Mouse (Mus musculus): Measurements from ENCODE around the gene Ccr6. TPM values are rescaled to one million over a fixed set of nuclear protein-coding genes. Genes with fewer than 3 reads are reported as not detected.

Ccr6 gene
- polyA plus RNA-seq, 1 experiment = 3.6 TPM

GRCm38 (mm10) chr17:8223225-8223624 is 12.6 kb upstream of the Ccr6 start:
- H3K27ac ChIP-seq (ENCODE audit: insufficient read depth, low read depth, low read length) = no peak overlapping the region
- no peaks in the 10 kb centered on the region for H3K27me3 ChIP-seq (ENCODE audit: control insufficient read depth, insufficient read depth, low read length)
- H3K4me1 ChIP-seq (ENCODE audit: control insufficient read depth, insufficient read depth, insufficient read length, low read length) = no peaks in the 10 kb centered on the region
- WGBS = 84% methylated on average over 10 of the region's 10 CpGs
- no peak overlapping the region for H3K4me3 ChIP-seq (ENCODE audit: low read depth, low read length)
- TF ChIP-seq CTCF (IDR thresholded peaks at IDR 0.05; ENCODE audit: extremely low read depth, insufficient read length, insufficient replicate concordance, low read depth, low read length) = no peak
- no peak for TF ChIP-seq POLR2A (IDR thresholded peaks at IDR 0.05; ENCODE audit: low read depth, low read length)
- no peaks in the 10 kb centered on the region for H3K36me3 ChIP-seq (ENCODE audit: control insufficient read depth, insufficient read depth, low read length)

- Histone ChIP-seq H3K27me3 (ENCODE audit: control insufficient read depth, insufficient read depth, low read length) (no peaks in the 10 kb centered on the region), H3K4me3 (ENCODE audit: low read depth, low read length) (no peak overlapping the region), H3K27ac (ENCODE audit: insufficient read depth, low read depth, low read length) (no peak overlapping the region), H3K4me1 (ENCODE audit: control insufficient read depth, insufficient read depth, insufficient read length, low read length) (no peaks in the 10 kb centered on the region), H3K36me3 (ENCODE audit: control insufficient read depth, insufficient read depth, low read length) (no peaks in the 10 kb centered on the region)
- no peak for TF ChIP-seq POLR2A (IDR thresholded peaks at IDR 0.05; ENCODE audit: low read depth, low read length)
- WGBS = 65% methylated on average over 1 of the region's 1 CpGs
Measured at GRCm38 (mm10) chr17:8224072-8224471, 11.8 kb upstream of the Ccr6 start.

DNA sequence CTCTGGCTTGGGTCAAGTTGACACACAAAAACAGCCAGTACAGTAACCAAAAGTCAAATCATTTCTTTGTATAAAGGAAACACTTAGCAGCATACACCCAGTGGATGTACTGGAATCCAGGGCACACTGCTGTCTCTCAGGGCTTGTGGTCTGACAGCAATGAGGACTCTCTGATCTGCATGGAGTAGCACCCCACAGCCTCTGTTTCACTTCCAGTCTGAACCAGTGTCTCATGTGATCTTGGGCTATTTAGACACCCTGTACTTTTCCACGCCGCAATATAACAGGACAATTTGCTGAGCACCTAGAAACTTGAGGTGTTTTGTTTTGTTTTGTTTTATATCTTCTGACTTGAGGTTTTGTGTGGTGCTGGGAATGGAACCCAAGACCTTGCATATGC is 10.7 kb upstream of the Ccr6 start:
- H3K36me3 ChIP-seq (ENCODE audit: control insufficient read depth, insufficient read depth, low read length) = no peaks in the 10 kb centered on the region
- 85% methylated on average over 2 of the region's 2 CpGs for WGBS
- no peak for TF ChIP-seq POLR2A (IDR thresholded peaks at IDR 0.05; ENCODE audit: low read depth, low read length)
- TF ChIP-seq CTCF (IDR thresholded peaks at IDR 0.05; ENCODE audit: extremely low read depth, insufficient read length, insufficient replicate concordance, low read depth, low read length) = no peak

GRCm38 (mm10) chr17:8225746-8226145 is 10.1 kb upstream of the Ccr6 start:
- TF ChIP-seq CTCF (IDR thresholded peaks at IDR 0.05; ENCODE audit: extremely low read depth, insufficient read length, insufficient replicate concordance, low read depth, low read length) = no peak
- no peak for TF ChIP-seq POLR2A (IDR thresholded peaks at IDR 0.05; ENCODE audit: low read depth, low read length)
- no peak overlapping the region for H3K4me3 ChIP-seq (ENCODE audit: low read depth, low read length)
- no peaks in the 10 kb centered on the region for H3K4me1 ChIP-seq (ENCODE audit: control insufficient read depth, insufficient read depth, insufficient read length, low read length)
- 73% methylated on average over 4 of the region's 4 CpGs for WGBS
- no peaks in the 10 kb centered on the region for H3K36me3 ChIP-seq (ENCODE audit: control insufficient read depth, insufficient read depth, low read length)
- H3K27me3 ChIP-seq (ENCODE audit: control insufficient read depth, insufficient read depth, low read length) = no peaks in the 10 kb centered on the region
- 0 out of 2 replicates have a peak overlapping the region, but pooled peaks have one; percentile 53 for H3K27ac ChIP-seq (ENCODE audit: insufficient read depth, low read depth, low read length)

More for the DNA sequence above, 10.7 kb upstream of the Ccr6 start:
- no peaks in the 10 kb centered on the region for H3K27me3 ChIP-seq (ENCODE audit: control insufficient read depth, insufficient read depth, low read length)
- H3K4me3 ChIP-seq (ENCODE audit: low read depth, low read length) = no peak overlapping the region
- peak overlapping the region; percentile 53 for H3K27ac ChIP-seq (ENCODE audit: insufficient read depth, low read depth, low read length)
- no peaks in the 10 kb centered on the region for H3K4me1 ChIP-seq (ENCODE audit: control insufficient read depth, insufficient read depth, insufficient read length, low read length)

DNA sequence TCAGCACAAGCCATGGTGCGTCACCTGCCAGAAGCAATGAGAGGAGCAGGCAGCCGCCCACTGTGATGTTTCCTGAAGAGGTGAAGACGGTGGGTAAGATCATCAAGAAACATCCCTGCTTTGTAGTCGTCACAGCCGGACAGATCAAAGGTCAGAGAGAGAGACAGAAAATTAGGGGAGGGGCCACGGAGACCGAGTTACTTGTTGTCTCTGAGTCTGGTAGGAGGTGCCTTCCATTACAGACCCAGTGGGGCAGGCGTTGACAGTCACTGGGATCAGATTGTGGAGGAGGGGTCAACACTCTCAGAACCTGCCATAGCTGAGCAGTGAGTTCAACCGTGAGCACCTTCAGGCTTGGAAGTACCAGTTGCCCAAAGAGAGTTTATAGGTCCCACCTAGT is 7.2 kb upstream of the Ccr6 start:
- Histone ChIP-seq H3K36me3 (ENCODE audit: control insufficient read depth, insufficient read depth, low read length) (no peaks in the 10 kb centered on the region), H3K27me3 (ENCODE audit: control insufficient read depth, insufficient read depth, low read length) (no peaks in the 10 kb centered on the region), H3K4me1 (ENCODE audit: control insufficient read depth, insufficient read depth, insufficient read length, low read length) (no peaks in the 10 kb centered on the region), H3K27ac (ENCODE audit: insufficient read depth, low read depth, low read length) (no peak overlapping the region), H3K4me3 (ENCODE audit: low read depth, low read length) (no peak overlapping the region)
- WGBS = 27% methylated on average over 9 of the region's 9 CpGs
- TF ChIP-seq POLR2A (IDR thresholded peaks at IDR 0.05; ENCODE audit: low read depth, low read length) (no peak), CTCF (IDR thresholded peaks at IDR 0.05; ENCODE audit: extremely low read depth, insufficient read length, insufficient replicate concordance, low read depth, low read length) (no peak)

- H3K27ac ChIP-seq (ENCODE audit: insufficient read depth, low read depth, low read length) = no peak overlapping the region
- no peaks in the 10 kb centered on the region for H3K27me3 ChIP-seq (ENCODE audit: control insufficient read depth, insufficient read depth, low read length)
- H3K4me3 ChIP-seq (ENCODE audit: low read depth, low read length) = no peak overlapping the region
- no peak for TF ChIP-seq CTCF (IDR thresholded peaks at IDR 0.05; ENCODE audit: extremely low read depth, insufficient read length, insufficient replicate concordance, low read depth, low read length)
- no peak for TF ChIP-seq POLR2A (IDR thresholded peaks at IDR 0.05; ENCODE audit: low read depth, low read length)
- H3K36me3 ChIP-seq (ENCODE audit: control insufficient read depth, insufficient read depth, low read length) = no peaks in the 10 kb centered on the region
- H3K4me1 ChIP-seq (ENCODE audit: control insufficient read depth, insufficient read depth, insufficient read length, low read length) = no peaks in the 10 kb centered on the region
- WGBS = 78% methylated on average over 3 of the region's 3 CpGs
Measured at GRCm38 (mm10) chr17:8229607-8230006, 6.2 kb upstream of the Ccr6 start.

DNA sequence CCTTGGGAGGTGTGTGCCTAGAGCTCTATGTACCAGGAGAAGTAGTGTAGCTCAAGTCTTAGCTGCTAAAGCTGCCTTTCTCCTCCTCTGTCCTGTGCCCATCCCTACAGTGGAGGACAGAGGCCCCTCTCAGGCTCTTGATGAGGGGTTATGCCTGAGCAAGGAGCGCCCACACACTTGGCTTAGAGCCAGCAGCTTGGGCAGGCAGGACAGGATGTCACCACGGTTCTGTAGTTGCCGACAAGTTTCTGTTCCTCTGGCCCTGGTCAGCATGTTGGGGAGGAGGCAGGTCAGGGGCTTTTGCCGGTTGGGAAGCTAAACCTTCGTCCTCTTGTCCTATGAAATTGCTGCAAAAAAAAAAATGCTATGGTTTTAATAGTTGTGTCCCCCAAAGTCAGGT is 3.8 kb upstream of the Ccr6 start:
- Histone ChIP-seq H3K27me3 (ENCODE audit: control insufficient read depth, insufficient read depth, low read length) (no peaks in the 10 kb centered on the region), H3K4me3 (ENCODE audit: low read depth, low read length) (no peak overlapping the region), H3K27ac (ENCODE audit: insufficient read depth, low read depth, low read length) (no peak overlapping the region), H3K4me1 (ENCODE audit: control insufficient read depth, insufficient read depth, insufficient read length, low read length) (no peaks in the 10 kb centered on the region), H3K36me3 (ENCODE audit: control insufficient read depth, insufficient read depth, low read length) (no peaks in the 10 kb centered on the region)
- TF ChIP-seq POLR2A (IDR thresholded peaks at IDR 0.05; ENCODE audit: low read depth, low read length) = no peak
- no peak for TF ChIP-seq CTCF (IDR thresholded peaks at IDR 0.05; ENCODE audit: extremely low read depth, insufficient read length, insufficient replicate concordance, low read depth, low read length)
- WGBS = 49% methylated on average over 5 of the region's 5 CpGs
